Mouse (Mus musculus) heart, adult 2 months (tissue): ENCODE measurements around the gene Fbxw10. TPM values are rescaled to one million over a fixed set of nuclear protein-coding genes. Genes with fewer than 3 reads are reported as not detected.

Experiments used
- DNase-seq, 2 experiments: peaks; one replicate each; pipeline ENCODE4 v3.0.0; 2021
- H3K27ac ChIP-seq: fragments of 200-600 bp; 2 replicates; pipeline ENCODE4 v1.8.1; 2022
- H3K27me3 ChIP-seq: fragments of 200-500 bp; 2 replicates; pipeline ENCODE4 v1.6.1; 2012; ENCODE audit warnings: mild to moderate bottlenecking, low read length, inconsistent platforms, mixed read lengths; ENCODE audit not compliant: control insufficient read depth, insufficient read depth
- H3K36me3 ChIP-seq: fragments of 200-500 bp; 2 replicates; pipeline ENCODE4 v1.6.1; 2012; ENCODE audit warnings: low read length, inconsistent platforms; ENCODE audit not compliant: control insufficient read depth, insufficient read depth
- H3K4me1 ChIP-seq: fragments of 200-500 bp; 2 replicates; pipeline ENCODE4 v1.6.1; 2011; ENCODE audit warnings: low read length; ENCODE audit not compliant: control insufficient read depth, insufficient read depth
- H3K4me3 ChIP-seq: fragments of 200-600 bp; 2 replicates; pipeline ENCODE4 v1.8.1; 2022
- H3K79me2 ChIP-seq: fragments of 200-500 bp; replicated peaks from 2 replicates; pipeline ENCODE4 v1.6.1; 2012; ENCODE audit warnings: mild to moderate bottlenecking, inconsistent platforms, low read length, moderate library complexity, mixed read lengths; ENCODE audit not compliant: control insufficient read depth, insufficient read depth
- H3K9ac ChIP-seq: fragments of 200-500 bp; 2 replicates; pipeline ENCODE4 v1.6.1; 2012; ENCODE audit warnings: low read depth, mild to moderate bottlenecking, control low read depth, inconsistent platforms, low read length, mixed read lengths
- CTCF ChIP-seq: fragments of 200-600 bp; IDR thresholded peaks from 2 replicates; pipeline ENCODE4 v1.8.1; 2022; ENCODE audit warnings: antibody characterized with exemption, mild to moderate bottlenecking, moderate library complexity
- EP300 ChIP-seq: fragments of 200-500 bp; IDR thresholded peaks from 2 replicates; pipeline ENCODE4 v1.6.1; 2011; ENCODE audit warnings: low read depth, low read length, control low read depth; ENCODE audit not compliant: insufficient read depth
- POLR2A ChIP-seq: fragments of 200-500 bp; IDR thresholded peaks from 2 replicates; pipeline ENCODE4 v1.6.1; 2011; ENCODE audit warnings: mild to moderate bottlenecking, low read depth, low read length, control low read depth; ENCODE audit not compliant: insufficient read depth
- whole genome bisulfite sequencing: fragments of 180-500 bp; shearing (Covaris S2); methylation state at CpG from one replicate; pipeline ENCODE4 v1.1.7; 2018; 5-methylcytosine and 5-hydroxymethylcytosine counted together
- intact Hi-C: fragments of 180-260 bp; cut with DNase I; formaldehyde crosslinking; loops from one replicate; pipeline ENCODE4 v1.15.1; 2025
- polyA plus RNA-seq: library from polyadenylated mRNA; depleted of rRNA; stranded (reverse); fragments of >200 nt; gene quantifications from 2 replicates; pipeline ENCODE4 v1.2.3, GENCODE M21; 2012
- total RNA-seq, 2 experiments: library from RNA; stranded (reverse); gene quantifications; 2 replicates each; pipeline ENCODE4 v1.2.3; 2021

Gene Fbxw10
- total and polyA plus RNA-seq, 3 experiments = 0.16 to 0.34 (median 0.29) TPM

GRCm38 (mm10) chr11:62820661-62821437, 26.0 kb upstream of the Fbxw10 start:
- H3K36me3 ChIP-seq = no peaks in the 10 kb centered on the region
- intact Hi-C loops = loop anchor here (2.0 kb wide), 1 partner anchor 58 kb away; the partner anchor contains the start of gene Tvp23b
- no peak for TF ChIP-seq CTCF
- no peak for TF ChIP-seq EP300
- H3K79me2 ChIP-seq = peaks cover 2% of the 10 kb centered on the region; the same call in 1 of the 2 replicates
- H3K9ac ChIP-seq = peak overlapping the region; percentile 61
- H3K4me1 ChIP-seq = peaks cover 4% of the 10 kb centered on the region
- H3K27me3 ChIP-seq = no peaks in the 10 kb centered on the region
- peak overlapping the region; percentile 71 for H3K4me3 ChIP-seq
- peak overlapping the region; percentile 86 for H3K27ac ChIP-seq
- WGBS = 2% methylated on average over 16 of the region's 16 CpGs
- peak; percentile 54 to 67 for DNase-seq

GRCm38 (mm10) chr11:62821893-62822292, 25.0 kb upstream of the Fbxw10 start:
- Histone ChIP-seq H3K27me3 (no peaks in the 10 kb centered on the region), H3K79me2 (peaks cover 2% of the 10 kb centered on the region; the same call in 1 of the 2 replicates), H3K4me3 (peak overlapping the region; percentile 38), H3K27ac (peak overlapping the region; percentile 53), H3K9ac (no peak overlapping the region), H3K4me1 (peaks cover 7% of the 10 kb centered on the region), H3K36me3 (no peaks in the 10 kb centered on the region)
- WGBS = 28% methylated on average over 5 of the region's 5 CpGs
- TF ChIP-seq EP300 (no peak), CTCF (no peak), POLR2A (no peak)
- DNase-seq = peak; percentile 50 to 65
- intact Hi-C loops = loop anchor here (2.0 kb wide), 1 partner anchor 57 kb away; the partner anchor contains the start of gene Tvp23b

GRCm38 (mm10) chr11:62824211-62824610, 22.7 kb upstream of the Fbxw10 start:
- 49% methylated on average over 7 of the region's 7 CpGs for WGBS
- Histone ChIP-seq H3K27ac (no peak overlapping the region), H3K4me3 (no peak overlapping the region), H3K27me3 (no peaks in the 10 kb centered on the region), H3K36me3 (no peaks in the 10 kb centered on the region), H3K79me2 (peaks cover 2% of the 10 kb centered on the region; the same call in 1 of the 2 replicates), H3K4me1 (peaks cover 7% of the 10 kb centered on the region), H3K9ac (no peak overlapping the region)
- intact Hi-C loops = no loop called here
- DNase-seq = no peak
- TF ChIP-seq CTCF (no peak), EP300 (no peak)

GRCm38 (mm10) chr11:62825222-62826105, 21.4 kb upstream of the Fbxw10 start:
- Histone ChIP-seq H3K79me2 (peaks cover 2% of the 10 kb centered on the region; the same call in 1 of the 2 replicates), H3K4me3 (no peak overlapping the region), H3K36me3 (no peaks in the 10 kb centered on the region), H3K4me1 (peaks cover 7% of the 10 kb centered on the region), H3K27ac (no peak overlapping the region), H3K27me3 (no peaks in the 10 kb centered on the region), H3K9ac (no peak overlapping the region)
- intact Hi-C loops = no loop called here
- no peak for DNase-seq
- 76% methylated on average over 9 of the region's 9 CpGs for WGBS
- no peak for TF ChIP-seq POLR2A
- no peak for TF ChIP-seq CTCF
- TF ChIP-seq EP300 = no peak

GRCm38 (mm10) chr11:62826106-62826733, 20.6 kb upstream of the Fbxw10 start:
- intact Hi-C loops = no loop called here
- Histone ChIP-seq H3K4me1 (peaks cover 7% of the 10 kb centered on the region), H3K79me2 (peaks cover 2% of the 10 kb centered on the region; the same call in 1 of the 2 replicates), H3K4me3 (no peak overlapping the region), H3K36me3 (no peaks in the 10 kb centered on the region), H3K27me3 (no peaks in the 10 kb centered on the region), H3K27ac (no peak overlapping the region), H3K9ac (no peak overlapping the region)
- TF ChIP-seq EP300 = no peak
- TF ChIP-seq POLR2A = no peak
- no peak for TF ChIP-seq CTCF
- no peak for DNase-seq
- 78% methylated on average over 6 of the region's 6 CpGs for WGBS
